Mouse (Mus musculus) MEL (cell line): ENCODE measurements around the gene Gm49383. TPM values are rescaled to one million over a fixed set of nuclear protein-coding genes. Genes with fewer than 3 reads are reported as not detected.

ENCODE experiments used
- DNase-seq: peaks from one replicate; pipeline ENCODE4 v3.0.0; 2011; ENCODE audit warnings: low read depth, low spot score
- H3K27ac ChIP-seq: 2 replicates; pipeline ENCODE4 v1.5.1; 2012; ENCODE audit warnings: low read depth, mild to moderate bottlenecking, control low read depth, low read length, moderate library complexity; ENCODE audit not compliant: control insufficient read depth
- H3K27me3 ChIP-seq, 2 experiments: fragments of 150-350 bp in 1 of 2; sonication (generic) in 1 of 2; 2 replicates each; pipeline ENCODE4 v1.6.1; 2012; ENCODE audit warnings: low read length in 2 of 2, mild to moderate bottlenecking in 2 of 2, improper control_type of control experiment in 1 of 2, moderate library complexity in 1 of 2; ENCODE audit not compliant: insufficient read depth in 2 of 2, control insufficient read depth in 1 of 2
- H3K36me3 ChIP-seq, 2 experiments: 2 replicates each; pipeline ENCODE4 v1.6.1; 2012 to 2014; ENCODE audit warnings: low read length in 2 of 2, improper control_type of control experiment in 1 of 2, inconsistent platforms in 1 of 2, mild to moderate bottlenecking in 1 of 2; ENCODE audit not compliant: insufficient read depth in 2 of 2, control insufficient read depth in 1 of 2
- H3K4me1 ChIP-seq, 2 experiments: fragments of 150-350 bp in 1 of 2; sonication (generic) in 1 of 2; 2 replicates each; pipeline ENCODE4 v1.6.1; 2012; ENCODE audit warnings: low read length in 2 of 2, improper control_type of control experiment in 1 of 2, mild to moderate bottlenecking in 1 of 2; ENCODE audit not compliant: insufficient read depth in 2 of 2, control insufficient read depth in 1 of 2
- H3K4me3 ChIP-seq, 2 experiments: fragments of 150-350 bp in 1 of 2; sonication (generic) in 1 of 2; 2 replicates each; pipeline ENCODE4 v1.5.1; 2012; ENCODE audit warnings: low read depth in 2 of 2, low read length in 2 of 2, mild to moderate bottlenecking in 2 of 2, moderate library complexity in 2 of 2, control low read depth in 1 of 2, improper control_type of control experiment in 1 of 2; ENCODE audit not compliant: control insufficient read depth in 1 of 2, insufficient read depth in 1 of 2
- H3K79me2 ChIP-seq: 2 replicates; pipeline ENCODE4 v1.6.1; 2012; ENCODE audit warnings: mild to moderate bottlenecking, low read length, moderate library complexity; ENCODE audit not compliant: control insufficient read depth, poor library complexity, insufficient read depth
- H3K9ac ChIP-seq: 2 replicates; pipeline ENCODE4 v1.6.1; 2012; ENCODE audit warnings: low read depth, mild to moderate bottlenecking, control low read depth, low read length, moderate library complexity; ENCODE audit not compliant: control insufficient read depth, poor library complexity, severe bottlenecking
- H3K9me3 ChIP-seq: fragments of 150-350 bp; sonication (generic); replicated peaks from 2 replicates; pipeline ENCODE4 v1.6.1; 2012; ENCODE audit warnings: mild to moderate bottlenecking, low read length, improper control_type of control experiment, moderate library complexity; ENCODE audit not compliant: insufficient read depth
- BHLHE40 ChIP-seq: IDR thresholded peaks from 2 replicates; pipeline ENCODE4 v1.6.1; 2012; ENCODE audit warnings: low read depth, mild to moderate bottlenecking, inconsistent platforms, low read length, improper control_type of control experiment, borderline replicate concordance
- CHD1 ChIP-seq: IDR thresholded peaks from 2 replicates; pipeline ENCODE4 v1.6.1; 2012; ENCODE audit warnings: low read depth, mild to moderate bottlenecking, inconsistent platforms, low read length, improper control_type of control experiment
- CTCF ChIP-seq, 3 experiments: IDR thresholded peaks in 2 of 3; conservative IDR thresholded peaks in 1 of 3; 2 replicates each; pipeline ENCODE4 v1.5.1; 2011 to 2012; ENCODE audit warnings: low read length in 3 of 3, low read depth in 2 of 3, mild to moderate bottlenecking in 2 of 3, improper control_type of control experiment in 1 of 3, inconsistent platforms in 1 of 3, mixed read lengths in 1 of 3, moderate library complexity in 1 of 3; ENCODE audit not compliant: control insufficient read depth in 1 of 3, insufficient read depth in 1 of 3, poor library complexity in 1 of 3, severe bottlenecking in 1 of 3
- E2F4 ChIP-seq: IDR thresholded peaks from 2 replicates; pipeline ENCODE4 v1.6.1; 2011; ENCODE audit warnings: low read depth, low read length, improper control_type of control experiment, borderline replicate concordance
- ELF1 ChIP-seq: IDR thresholded peaks from 2 replicates; pipeline ENCODE4 v1.6.1; 2014; ENCODE audit warnings: low read depth, mild to moderate bottlenecking, inconsistent platforms, low read length, improper control_type of control experiment, moderate library complexity
- HCFC1 ChIP-seq: IDR thresholded peaks from 2 replicates; pipeline ENCODE4 v1.6.1; 2012; ENCODE audit warnings: low read depth, mild to moderate bottlenecking, inconsistent platforms, low read length, improper control_type of control experiment, moderate library complexity
- MAX ChIP-seq: IDR thresholded peaks from 2 replicates; pipeline ENCODE4 v1.6.1; 2011; ENCODE audit warnings: low read length, improper control_type of control experiment
- MEF2A ChIP-seq: IDR thresholded peaks from 2 replicates; pipeline ENCODE4 v1.6.1; 2014; ENCODE audit warnings: low read depth, mild to moderate bottlenecking, inconsistent platforms, low read length, improper control_type of control experiment; ENCODE audit not compliant: poor library complexity, insufficient replicate concordance, severe bottlenecking; ENCODE audit errors: extremely low read depth
- POLR2AphosphoS5 ChIP-seq: IDR thresholded peaks from 2 replicates; pipeline ENCODE4 v1.6.1; 2012; ENCODE audit warnings: low read depth, borderline replicate concordance, mild to moderate bottlenecking, inconsistent platforms, low read length, moderate library complexity, mixed read lengths
- RAD21 ChIP-seq: IDR thresholded peaks from 2 replicates; pipeline ENCODE4 v1.6.1; 2011; ENCODE audit warnings: mild to moderate bottlenecking, low read depth, low read length, improper control_type of control experiment
- RCOR1 ChIP-seq: IDR thresholded peaks from 2 replicates; pipeline ENCODE4 v1.6.1; 2012; ENCODE audit warnings: low read depth, mild to moderate bottlenecking, inconsistent platforms, low read length, improper control_type of control experiment
- SMC3 ChIP-seq: IDR thresholded peaks from 2 replicates; pipeline ENCODE4 v1.6.1; 2011; ENCODE audit warnings: low read depth, low read length, improper control_type of control experiment
- TCF12 ChIP-seq: IDR thresholded peaks from 2 replicates; pipeline ENCODE4 v1.6.1; 2014; ENCODE audit warnings: low read depth, mild to moderate bottlenecking, inconsistent platforms, low read length, improper control_type of control experiment, moderate library complexity
- UBTF ChIP-seq: IDR thresholded peaks from 2 replicates; pipeline ENCODE4 v1.6.1; 2012; ENCODE audit warnings: low read depth, mild to moderate bottlenecking, inconsistent platforms, low read length, improper control_type of control experiment, moderate library complexity, borderline replicate concordance; ENCODE audit not compliant: insufficient read depth
- USF1 ChIP-seq: IDR thresholded peaks from 2 replicates; pipeline ENCODE4 v1.6.1; 2014; ENCODE audit warnings: low read depth, mild to moderate bottlenecking, inconsistent platforms, low read length, improper control_type of control experiment, moderate library complexity
- USF2 ChIP-seq, 2 experiments: IDR thresholded peaks; 2 replicates each; pipeline ENCODE4 v1.6.1; 2011 to 2012; ENCODE audit warnings: improper control_type of control experiment in 2 of 2, low read length in 2 of 2, borderline replicate concordance in 1 of 2, inconsistent platforms in 1 of 2, low read depth in 1 of 2, mild to moderate bottlenecking in 1 of 2; ENCODE audit not compliant: insufficient read depth in 1 of 2
- ZNF384 ChIP-seq: IDR thresholded peaks from 2 replicates; pipeline ENCODE4 v1.6.1; 2012; ENCODE audit warnings: low read depth, mild to moderate bottlenecking, inconsistent platforms, low read length, improper control_type of control experiment
- polyA plus RNA-seq, 2 experiments: library from polyadenylated mRNA; stranded (reverse) in 1 of 2; unstranded in 1 of 2; fragments of >175 nt in 1 of 2; fragments of >200 nt in 1 of 2; gene quantifications; 2 replicates each; pipeline versions ENCODE4 v1.2.1 to v1.2.4; 2012; ENCODE audit warnings: low replicate concordance in 2 of 2, low read depth in 1 of 2; ENCODE audit not compliant: insufficient read length in 2 of 2, insufficient read depth in 1 of 2, missing spikeins in 1 of 2
- total RNA-seq: library from RNA; depleted of rRNA; stranded (reverse); fragments of 300-350 nt; gene quantifications from 2 replicates; pipeline ENCODE4 v1.2.3, GENCODE M21; 2012

Gm49383 gene
- total and polyA plus RNA-seq, 3 experiments, result 27.5 to 28.8 TPM; not detected in 1

DNA sequence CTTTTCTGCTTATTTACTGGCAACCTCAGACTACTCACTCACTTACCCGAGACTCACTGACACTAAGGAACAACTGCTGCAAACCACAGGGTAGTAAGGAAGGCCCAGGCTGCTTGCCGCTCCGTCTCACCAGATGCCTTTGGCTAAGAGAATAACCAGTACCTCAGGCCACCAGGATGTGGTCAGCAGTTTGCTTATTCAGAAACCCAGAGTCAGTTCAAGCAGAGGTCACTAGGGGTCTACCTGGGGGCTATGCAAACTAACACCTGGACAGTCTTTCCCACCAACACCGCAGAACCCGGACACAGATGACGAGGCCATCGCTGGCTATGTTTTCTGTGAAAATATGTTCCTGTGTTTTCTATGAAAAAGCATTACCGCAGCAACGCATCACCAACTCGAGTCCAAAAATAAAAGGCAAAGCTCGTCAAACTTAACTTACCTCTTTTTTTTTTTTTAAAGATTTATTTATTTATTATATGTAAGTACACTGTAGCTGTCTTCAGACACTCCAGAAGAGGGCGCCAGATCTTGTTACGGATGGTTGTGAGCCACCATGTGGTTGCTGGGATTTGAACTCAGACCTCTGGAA is 16.4 kb upstream of the Gm49383 start:
- no peak overlapping the region for H3K9ac ChIP-seq
- H3K36me3 ChIP-seq, result no peaks in the 10 kb centered on the region; a peak in 2 of 4 replicates
- H3K4me1 ChIP-seq, result no peaks in the 10 kb centered on the region
- no peak overlapping the region for H3K4me3 ChIP-seq
- TF ChIP-seq TCF12, result no peak
- peak; percentile 47; the same call in 1 of the 2 replicates for TF ChIP-seq ZNF384
- peak in 1 of 3 experiments; percentile 30; a peak in 2 of 6 replicates for TF ChIP-seq CTCF (IDR thresholded peaks at IDR 0.05 in 2 of 3, conservative IDR thresholded peaks at IDR 0.05 in 1 of 3; ENCODE audit: control insufficient read depth in 1 of 3, insufficient read depth in 1 of 3, low read depth in 2 of 3, low read length in 3 of 3, poor library complexity in 1 of 3, severe bottlenecking in 1 of 3)
- TF ChIP-seq E2F4, result no peak
- TF ChIP-seq SMC3, result peak; percentile 5; the same call in 1 of the 2 replicates
- H3K79me2 ChIP-seq, result no peaks in the 10 kb centered on the region
- H3K27ac ChIP-seq, result no peak overlapping the region
- no peak for DNase-seq
- no peaks in the 10 kb centered on the region for H3K27me3 ChIP-seq
- no peaks in the 10 kb centered on the region for H3K9me3 ChIP-seq

DNA sequence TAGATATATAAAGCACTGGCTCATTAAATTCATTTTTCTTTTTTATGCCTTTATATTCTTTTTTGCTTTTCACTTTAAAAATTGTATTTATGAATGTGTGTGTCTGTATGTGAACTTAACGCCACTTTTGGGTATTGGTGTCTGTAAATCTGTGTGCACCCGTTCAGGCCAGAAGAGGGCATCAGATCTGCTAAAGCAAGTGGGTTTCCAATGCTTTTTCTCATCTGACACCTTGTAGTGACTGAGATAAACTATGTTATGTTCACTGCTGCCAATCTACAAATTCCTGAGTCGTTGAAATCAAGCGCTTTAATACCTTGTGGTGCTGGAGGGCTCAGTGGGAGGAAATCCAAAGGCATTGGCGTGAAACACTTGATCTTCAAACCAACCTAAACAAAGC is 14.2 kb upstream of the Gm49383 start:
- TF ChIP-seq RAD21, result peak; percentile 25
- TF ChIP-seq SMC3, result peak; percentile 60
- TF ChIP-seq CTCF (IDR thresholded peaks at IDR 0.05 in 2 of 3, conservative IDR thresholded peaks at IDR 0.05 in 1 of 3; ENCODE audit: control insufficient read depth in 1 of 3, insufficient read depth in 1 of 3, low read depth in 2 of 3, low read length in 3 of 3, poor library complexity in 1 of 3, severe bottlenecking in 1 of 3), result peak; percentile 26 to 47 (median 41); a peak in 5 of 6 replicates
- no peak for TF ChIP-seq ELF1
- no peak for TF ChIP-seq USF1
- TF ChIP-seq POLR2AphosphoS5, result no peak
- Histone ChIP-seq H3K9ac (no peak overlapping the region), H3K4me3 (no peak overlapping the region), H3K79me2 (no peaks in the 10 kb centered on the region), H3K36me3 (no peaks in the 10 kb centered on the region; a peak in 2 of 4 replicates), H3K27ac (no peak overlapping the region), H3K4me1 (no peaks in the 10 kb centered on the region), H3K27me3 (no peaks in the 10 kb centered on the region), H3K9me3 (no peaks in the 10 kb centered on the region)
- peak; percentile 48 for DNase-seq

DNA sequence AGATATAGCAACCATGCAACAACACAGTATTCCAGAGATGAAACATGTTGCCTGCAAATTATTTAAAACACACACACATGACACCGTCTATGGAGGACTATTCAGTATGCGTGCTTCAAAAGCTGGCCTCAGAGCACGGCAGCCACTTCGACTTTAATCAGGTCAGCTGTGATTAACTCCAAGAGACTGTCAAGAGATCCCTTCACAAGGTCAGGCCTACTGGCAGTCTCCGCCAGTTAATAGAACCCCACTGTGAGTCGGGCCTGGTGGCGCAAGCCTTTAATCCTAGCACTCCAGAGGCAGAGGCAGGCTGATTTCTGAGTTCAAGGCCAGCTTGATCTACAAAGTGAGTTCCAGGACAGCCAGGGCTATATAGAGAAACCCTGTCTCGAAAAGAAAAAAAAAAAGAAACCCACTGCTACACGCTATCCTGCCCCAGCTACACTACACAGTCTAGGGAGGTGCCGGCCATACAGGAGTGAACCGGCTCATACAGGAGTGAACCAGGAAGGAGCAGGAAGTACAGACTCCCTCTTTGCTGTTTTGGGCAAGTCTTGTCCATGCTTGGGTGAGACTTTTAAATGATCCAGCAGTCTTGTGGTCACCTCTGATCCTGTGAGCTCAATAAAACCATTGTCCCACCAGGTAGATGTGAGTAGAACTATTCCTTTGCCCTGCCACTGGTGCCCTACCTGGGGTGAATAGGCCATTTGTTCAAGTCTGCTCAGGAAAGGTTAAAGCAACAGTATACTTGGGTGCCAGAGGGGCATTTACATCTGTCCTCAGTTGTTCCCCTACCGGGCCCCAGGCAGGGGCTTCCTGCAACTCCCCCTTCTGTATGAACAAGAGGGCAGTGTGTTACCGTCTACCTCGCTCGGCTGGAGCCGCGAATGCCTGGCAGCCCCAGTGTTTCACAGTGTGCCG is 13.4 kb upstream of the Gm49383 start:
- DNase-seq, result no peak
- no peak overlapping the region for H3K9ac ChIP-seq

More for the DNA sequence above, 13.4 kb upstream of the Gm49383 start:
- no peaks in the 10 kb centered on the region for H3K9me3 ChIP-seq
- TF ChIP-seq ELF1, result no peak
- no peak for TF ChIP-seq UBTF
- no peak for TF ChIP-seq CTCF (IDR thresholded peaks at IDR 0.05 in 2 of 3, conservative IDR thresholded peaks at IDR 0.05 in 1 of 3; ENCODE audit: control insufficient read depth in 1 of 3, insufficient read depth in 1 of 3, low read depth in 2 of 3, low read length in 3 of 3, poor library complexity in 1 of 3, severe bottlenecking in 1 of 3)
- TF ChIP-seq USF2 (IDR thresholded peaks at IDR 0.05; ENCODE audit: borderline replicate concordance in 1 of 2, insufficient read depth in 1 of 2, low read depth in 1 of 2, low read length in 2 of 2), result no peak
- no peak for TF ChIP-seq RCOR1
- no peak for TF ChIP-seq CHD1
- no peak for TF ChIP-seq MEF2A
- no peak for TF ChIP-seq USF1
- TF ChIP-seq HCFC1, result no peak
- no peak for TF ChIP-seq MAX
- TF ChIP-seq BHLHE40, result no peak
- TF ChIP-seq, all 39 proteins: peak for 0
- no peaks in the 10 kb centered on the region; a peak in 2 of 4 replicates for H3K36me3 ChIP-seq
- H3K27me3 ChIP-seq, result no peaks in the 10 kb centered on the region
- no peak overlapping the region for H3K4me3 ChIP-seq
- H3K27ac ChIP-seq, result no peak overlapping the region
- no peaks in the 10 kb centered on the region for H3K79me2 ChIP-seq
- H3K4me1 ChIP-seq, result no peaks in the 10 kb centered on the region
